8 mouse cellular contexts compared by ENCODE assay signal in the genomic region with DNA sequence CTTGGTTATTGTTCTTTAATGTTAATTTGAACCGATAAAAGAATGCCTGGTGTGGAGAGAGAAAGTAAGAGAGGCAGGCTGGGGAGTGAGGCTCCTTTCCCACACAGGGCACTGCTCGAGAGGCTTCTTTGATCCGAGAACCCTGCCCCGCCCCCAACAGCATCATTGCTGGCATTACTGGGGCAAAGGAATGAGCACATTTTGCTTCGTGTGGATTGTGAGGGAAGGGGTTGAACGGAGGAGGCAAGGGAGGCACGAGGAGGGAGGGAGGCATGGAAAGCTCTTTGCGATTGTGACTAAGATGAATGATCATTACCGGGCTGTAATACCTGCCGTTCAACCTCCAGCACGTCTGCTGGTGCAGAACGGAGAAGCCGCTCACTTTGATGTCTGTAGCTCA.
DNase-seq lines count a peak whose midpoint lies in the region; ATAC-seq and TF ChIP-seq lines count a peak whose summit lies in the region.

No protein-coding gene starts in this region.

- WGBS in kidney, embryonic 14.5 days, result 3% methylated on average over 13 of the region's 13 CpGs
- under 1% methylated on average over 13 of the region's 13 CpGs for WGBS in forebrain, embryonic 13.5 days
- 5% methylated on average over 13 of the region's 13 CpGs for WGBS in lung, embryonic 14.5 days
- 1% methylated on average over 13 of the region's 13 CpGs for WGBS in neural tube, embryonic 15.5 days

- peak overlapping the region; percentile 12 for H3K4me3 ChIP-seq in kidney, embryonic 14.5 days (ENCODE audit: low read length)
- H3K4me3 ChIP-seq in forebrain, embryonic 13.5 days, result peak overlapping the region; percentile 27
- H3K4me3 ChIP-seq in lung, embryonic 14.5 days (ENCODE audit: low read depth, low read length), result no peak overlapping the region
- peak overlapping the region; percentile 16 for H3K4me3 ChIP-seq in neural tube, embryonic 15.5 days (replicated peaks)

- H3K27me3 ChIP-seq in kidney, embryonic 14.5 days (ENCODE audit: control insufficient read depth, insufficient read depth, low read length), result peaks cover 4% of the 10 kb centered on the region
- H3K27me3 ChIP-seq in forebrain, embryonic 13.5 days, result no peaks in the 10 kb centered on the region; the same call in 1 of the 2 replicates
- H3K27me3 ChIP-seq in lung, embryonic 14.5 days (ENCODE audit: insufficient read depth, low read length), result no peaks in the 10 kb centered on the region
- H3K27me3 ChIP-seq in neural tube, embryonic 15.5 days (replicated peaks), result no peaks in the 10 kb centered on the region

- peak overlapping the region; percentile 44 for H3K4me2 ChIP-seq in kidney, embryonic 14.5 days (replicated peaks; ENCODE audit: low read depth, low read length)
- H3K4me2 ChIP-seq in forebrain, embryonic 13.5 days, result peak overlapping the region; percentile 58
- peak overlapping the region; percentile 45 for H3K4me2 ChIP-seq in lung, embryonic 14.5 days
- H3K4me2 ChIP-seq in neural tube, embryonic 15.5 days, result peak overlapping the region; percentile 57

- no peaks in the 10 kb centered on the region for H3K36me3 ChIP-seq in kidney, embryonic 14.5 days (ENCODE audit: control insufficient read depth, insufficient read depth, low read length)
- H3K36me3 ChIP-seq in forebrain, embryonic 13.5 days (ENCODE audit: poor library complexity, severe bottlenecking), result no peaks in the 10 kb centered on the region
- H3K36me3 ChIP-seq in lung, embryonic 14.5 days (ENCODE audit: insufficient read depth), result no peaks in the 10 kb centered on the region
- H3K36me3 ChIP-seq in neural tube, embryonic 15.5 days, result no peaks in the 10 kb centered on the region

- peak overlapping the region; percentile 19; the same call in 1 of the 2 replicates for H3K27ac ChIP-seq in kidney, embryonic 14.5 days (ENCODE audit: low read depth, low read length)
- no peak overlapping the region; the same call in 1 of the 2 replicates for H3K27ac ChIP-seq in forebrain, embryonic 13.5 days
- peak overlapping the region; percentile 3 for H3K27ac ChIP-seq in lung, embryonic 14.5 days (ENCODE audit: low read depth)
- peak overlapping the region; percentile 70 for H3K27ac ChIP-seq in neural tube, embryonic 15.5 days (replicated peaks)

- no peak for DNase-seq in kidney, adult 11 months
- DNase-seq in cerebellum, adult 11 months, result peak; percentile 2
- peak; percentile 22 for DNase-seq in kidney, postnatal 14 days
- peak; percentile 67 for DNase-seq in lung, embryonic 14.5 days
- no peak for DNase-seq in urinary bladder, postnatal 10 days (ENCODE audit: low spot score)

- H3K4me1 ChIP-seq in kidney, embryonic 14.5 days (ENCODE audit: control insufficient read depth, insufficient read depth, low read length), result peaks cover 5% of the 10 kb centered on the region; the same call in 1 of the 2 replicates
- peaks cover 28% of the 10 kb centered on the region for H3K4me1 ChIP-seq in forebrain, embryonic 13.5 days
- H3K4me1 ChIP-seq in lung, embryonic 14.5 days (ENCODE audit: insufficient read depth), result peaks cover 11% of the 10 kb centered on the region; the same call in 1 of the 2 replicates
- peaks cover 37% of the 10 kb centered on the region for H3K4me1 ChIP-seq in neural tube, embryonic 15.5 days

- ATAC-seq in kidney, embryonic 14.5 days (ENCODE audit: low FRiP score, low TSS enrichment), result peak; percentile 65
- ATAC-seq in forebrain, embryonic 13.5 days, result peak; percentile 92
- peak; percentile 59 for ATAC-seq in lung, embryonic 14.5 days (ENCODE audit: insufficient read depth)
- peak; percentile 86 for ATAC-seq in neural tube, embryonic 15.5 days (ENCODE audit: low FRiP score)

- no peaks in the 10 kb centered on the region for H3K9me3 ChIP-seq in kidney, embryonic 14.5 days (ENCODE audit: control insufficient read depth, low read length)
- no peaks in the 10 kb centered on the region for H3K9me3 ChIP-seq in forebrain, embryonic 13.5 days (replicated peaks)
- no peaks in the 10 kb centered on the region for H3K9me3 ChIP-seq in lung, embryonic 14.5 days (ENCODE audit: low read depth, low read length)
- H3K9me3 ChIP-seq in neural tube, embryonic 15.5 days (replicated peaks), result no peaks in the 10 kb centered on the region

- TF ChIP-seq CTCF in lung, embryonic 14.5 days (IDR thresholded peaks at IDR 0.05; ENCODE audit: low read depth), result no peak

- peak overlapping the region; percentile 19 for H3K9ac ChIP-seq in kidney, embryonic 14.5 days (ENCODE audit: low read depth, low read length)
- H3K9ac ChIP-seq in forebrain, embryonic 13.5 days, result peak overlapping the region; percentile 49
- no peak overlapping the region; the same call in 1 of the 2 replicates for H3K9ac ChIP-seq in lung, embryonic 14.5 days
- H3K9ac ChIP-seq in neural tube, embryonic 15.5 days (replicated peaks), result peak overlapping the region; percentile 17

Comparison
In these comparisons a context has a peak if more than half of its experiments do, and no peak if none do; other contexts are left out.
1. DNase-seq: peak in cerebellum, adult 11 months (single experiment), kidney, postnatal 14 days (single experiment) and lung, embryonic 14.5 days (single experiment); none in kidney, adult 11 months (single experiment) and urinary bladder, postnatal 10 days (single experiment).
2. Peak in every context shown above with its lines, with median percentiles within 50 percentile points of each other: ATAC-seq and H3K4me2 ChIP-seq.